Mouse (Mus musculus) liver, postnatal 0 days (tissue): ENCODE results near the gene Hmgcs2.

Experiments
- CTCF ChIP-seq: sonication (generic); IDR thresholded peaks from 2 replicates; pipeline ENCODE4 v1.5.1; 2016; ENCODE audit warnings: antibody characterized with exemption, low read depth
- EP300 ChIP-seq: IDR thresholded peaks from 2 replicates; pipeline ENCODE4 v1.6.1; 2016; ENCODE audit warnings: antibody characterized with exemption, low read depth, mild to moderate bottlenecking

DNA sequence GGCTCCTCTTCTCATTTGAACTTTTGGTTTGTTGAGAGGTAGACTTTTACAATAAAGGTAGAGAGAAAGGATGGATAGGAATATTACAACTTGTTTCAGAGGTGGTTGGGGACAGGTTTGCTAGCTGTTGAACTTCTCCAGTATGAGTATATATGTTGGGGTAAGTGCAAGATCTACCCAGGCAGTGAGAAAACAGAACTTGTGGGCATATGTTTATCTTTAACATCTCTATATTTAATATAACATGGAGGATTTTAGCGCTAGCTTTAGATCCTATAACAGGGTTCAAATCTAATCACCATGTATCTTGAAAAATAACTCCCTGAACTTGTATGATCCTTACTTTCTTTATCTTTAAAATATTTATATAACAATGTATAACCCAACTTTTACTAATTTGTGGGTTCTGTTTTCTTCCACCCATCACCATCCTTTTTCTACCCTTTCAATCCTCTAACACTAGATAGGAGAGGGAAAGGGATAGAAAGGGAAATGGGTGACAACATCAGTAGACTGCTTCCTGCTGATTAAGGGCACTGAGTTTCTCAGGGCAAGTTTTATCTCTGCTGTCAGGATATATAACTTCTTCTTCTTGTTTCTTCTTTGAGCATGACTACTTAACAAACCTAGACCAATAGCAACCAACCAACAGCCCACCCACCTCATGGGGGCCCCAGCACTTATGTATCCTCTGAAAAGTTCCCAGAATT, 19.3 kb downstream of the Hmgcs2 start:
- no peak for TF ChIP-seq CTCF
- TF ChIP-seq EP300 = no peak
